Mouse (Mus musculus) embryonic fibroblast, embryonic 13.5 days (primary cell): ENCODE measurements at regions not wholly inside any gene's neighbourhood (a gene's known extent, or its start where the extent isn't known, plus 50 kb on each side); places are given as distances from the start of the nearest gene placed in this dataset.

Source experiments
- H3K27ac ChIP-seq: 2 replicates; pipeline ENCODE4 v1.5.1; 2012; ENCODE audit warnings: low read length, control low read depth, inconsistent platforms; ENCODE audit not compliant: insufficient read depth
- H3K4me1 ChIP-seq: 2 replicates; pipeline ENCODE4 v1.6.1; 2011; ENCODE audit warnings: low read length; ENCODE audit not compliant: control insufficient read depth, insufficient read depth
- H3K4me3 ChIP-seq: 2 replicates; pipeline ENCODE4 v1.5.1; 2011; ENCODE audit warnings: mild to moderate bottlenecking, control low read depth, low read length; ENCODE audit not compliant: insufficient read depth
- CTCF ChIP-seq: IDR thresholded peaks from 2 replicates; pipeline ENCODE4 v1.5.1; 2011; ENCODE audit warnings: mild to moderate bottlenecking, control low read depth, low read length, moderate library complexity, borderline replicate concordance; ENCODE audit not compliant: insufficient read depth
- POLR2A ChIP-seq: IDR thresholded peaks from 2 replicates; pipeline ENCODE4 v1.6.1; 2011; ENCODE audit warnings: low read depth, mild to moderate bottlenecking, control low read depth, low read length, moderate library complexity

DNA sequence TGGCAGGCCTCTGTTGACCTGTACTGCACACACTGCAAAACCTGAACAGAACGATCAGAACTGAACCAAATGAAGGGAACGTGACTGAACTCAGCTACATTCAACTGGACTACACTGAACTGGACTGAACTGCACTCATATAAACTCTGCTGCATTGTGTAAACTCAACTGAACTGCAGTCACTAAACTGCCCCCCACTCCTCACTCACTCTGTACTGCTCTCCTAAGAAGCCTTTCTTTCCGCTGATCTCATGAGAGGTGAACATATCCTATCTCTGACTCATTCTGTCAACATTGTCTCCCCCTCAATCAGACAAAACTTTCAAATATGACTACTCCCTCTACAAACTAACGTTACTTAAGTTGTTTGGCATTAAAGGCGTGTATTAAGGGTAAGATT lies 324.5 kb upstream of the Cdh9 start:
- H3K27ac ChIP-seq: peak overlapping the region; percentile 73
- no peak overlapping the region for H3K4me3 ChIP-seq
- peaks cover 4% of the 10 kb centered on the region; the same call in 1 of the 2 replicates for H3K4me1 ChIP-seq
- TF ChIP-seq CTCF (no peak), POLR2A (no peak)

DNA sequence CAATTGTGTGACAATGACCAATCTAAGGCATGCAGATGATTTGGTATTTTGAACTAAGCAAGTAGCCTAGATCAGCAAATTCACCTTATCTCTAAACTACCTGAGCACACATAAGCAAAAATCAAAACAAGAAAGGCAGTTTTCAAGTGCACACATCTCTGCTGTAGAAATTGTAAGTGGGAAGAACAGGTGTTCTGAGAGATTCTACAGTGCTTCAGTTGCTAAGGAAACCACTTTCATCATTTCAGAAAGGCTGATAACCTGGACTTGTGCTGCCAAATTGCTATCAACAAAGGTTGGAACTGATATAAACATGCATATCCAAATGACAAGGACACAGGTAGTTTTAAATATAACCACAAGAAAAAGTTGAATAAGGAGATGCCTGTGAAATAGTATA lies 322.4 kb upstream of the Cdh9 start:
- Histone ChIP-seq H3K27ac (no peak overlapping the region), H3K4me1 (peaks cover 4% of the 10 kb centered on the region; the same call in 1 of the 2 replicates), H3K4me3 (no peak overlapping the region)
- TF ChIP-seq POLR2A (no peak), CTCF (no peak)

DNA sequence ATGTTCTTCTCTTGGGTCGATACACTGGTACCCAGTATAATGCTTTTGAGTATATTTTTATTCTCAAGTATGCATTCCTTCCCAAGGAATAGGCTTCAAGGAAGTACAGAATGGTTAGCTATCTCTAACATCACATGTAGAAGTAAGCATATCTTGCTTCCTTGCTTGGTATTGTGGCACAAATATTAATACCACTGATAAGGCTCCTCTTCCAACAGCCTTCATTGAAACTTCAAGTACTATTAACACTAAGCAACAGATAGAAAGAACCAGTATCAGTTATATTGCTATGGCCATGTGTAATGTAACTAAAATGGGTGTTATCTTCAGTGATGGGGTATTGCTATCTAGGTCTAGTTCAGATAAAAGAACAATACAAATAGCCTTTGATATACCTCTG lies 316.9 kb upstream of the Cdh9 start:
- no peak for TF ChIP-seq POLR2A
- TF ChIP-seq CTCF: no peak
- no peak overlapping the region for H3K27ac ChIP-seq
- H3K4me1 ChIP-seq: no peaks in the 10 kb centered on the region
- no peak overlapping the region for H3K4me3 ChIP-seq

DNA sequence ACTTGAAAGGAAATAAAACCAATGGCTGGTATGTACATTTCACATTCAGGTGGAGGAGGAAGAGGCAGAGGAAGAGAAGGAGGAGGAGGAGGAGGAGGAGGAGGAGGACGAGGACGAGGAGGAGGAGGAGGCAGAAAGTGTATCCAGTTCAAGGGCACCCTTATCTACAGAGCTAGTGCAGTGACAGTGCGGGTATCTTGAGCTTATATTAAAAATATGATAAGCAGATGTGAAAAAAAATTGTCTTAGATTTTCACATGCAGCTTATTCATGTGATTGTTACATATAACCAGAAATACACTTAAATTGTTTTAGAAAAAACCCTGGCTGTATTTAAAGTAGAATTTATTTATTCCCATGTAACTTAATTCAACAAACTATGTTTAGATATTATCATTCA lies 310.8 kb upstream of the Cdh9 start:
- H3K4me3 ChIP-seq: no peak overlapping the region
- no peaks in the 10 kb centered on the region for H3K4me1 ChIP-seq
- H3K27ac ChIP-seq: no peak overlapping the region
- TF ChIP-seq CTCF (no peak), POLR2A (no peak)

DNA sequence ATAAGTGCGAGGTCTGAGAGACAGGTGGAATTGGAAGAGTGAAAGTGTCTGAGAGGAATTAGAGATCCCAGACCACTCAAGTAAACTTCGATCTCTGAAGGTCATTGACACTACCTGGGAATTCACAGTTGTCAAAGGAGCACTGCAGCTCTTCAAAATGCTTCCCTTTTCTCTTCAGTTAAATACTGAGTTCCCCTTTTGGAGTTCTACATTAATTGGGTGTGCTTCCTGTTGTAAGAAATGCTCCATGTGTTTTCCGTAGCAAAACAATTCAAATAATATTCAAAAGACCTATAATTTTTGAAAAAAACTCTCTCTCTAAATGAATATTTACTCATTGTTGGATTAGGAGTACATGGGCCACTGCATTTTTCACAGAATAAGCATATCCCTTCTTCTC lies 305.5 kb upstream of the Cdh9 start:
- H3K27ac ChIP-seq: no peak overlapping the region
- H3K4me3 ChIP-seq: no peak overlapping the region
- no peak for TF ChIP-seq CTCF
- no peak for TF ChIP-seq POLR2A
- H3K4me1 ChIP-seq: no peaks in the 10 kb centered on the region

DNA sequence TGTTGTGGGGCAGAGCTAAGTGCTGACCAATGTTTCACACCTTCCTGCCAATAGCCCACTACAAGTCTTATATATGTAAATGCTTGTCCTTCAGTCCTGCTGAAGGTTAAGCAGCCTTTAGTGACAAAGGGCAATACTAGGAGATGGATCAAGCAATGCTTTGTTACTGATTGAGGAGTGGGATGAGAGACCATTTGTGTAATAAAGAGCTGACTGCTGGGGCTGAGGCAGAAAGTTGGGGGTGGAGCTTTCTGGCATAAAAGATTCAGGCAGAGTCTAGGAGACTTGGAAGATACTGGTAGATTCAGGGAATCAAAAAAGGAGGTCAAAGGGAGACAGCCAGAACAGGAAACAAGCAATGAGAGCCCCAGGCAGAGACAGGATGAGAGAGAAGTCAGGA lies 281.9 kb upstream of the Cdh9 start:
- Histone ChIP-seq H3K4me3 (no peak overlapping the region), H3K4me1 (no peaks in the 10 kb centered on the region), H3K27ac (no peak overlapping the region)
- TF ChIP-seq POLR2A: no peak
- TF ChIP-seq CTCF: no peak

DNA sequence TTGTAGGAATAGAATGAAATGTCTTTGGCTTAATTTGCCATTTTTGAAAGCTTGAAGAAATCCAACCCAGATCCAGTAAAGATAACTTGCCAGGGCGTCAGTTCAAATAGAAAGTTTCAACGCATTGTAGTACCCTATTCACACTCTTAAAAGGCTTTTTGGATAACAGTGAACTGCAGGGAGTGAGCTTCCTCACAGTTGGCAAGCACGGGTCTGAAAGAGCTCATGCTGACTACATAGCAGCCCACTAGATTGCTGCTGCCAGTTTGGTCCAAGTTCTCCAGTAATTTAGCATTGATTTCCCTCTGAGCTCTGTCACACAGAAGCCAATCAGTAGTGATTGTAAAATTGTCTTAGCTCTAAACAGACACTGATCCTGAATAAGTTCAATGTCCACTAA lies 237.3 kb upstream of the Cdh9 start:
- H3K27ac ChIP-seq: no peak overlapping the region
- H3K4me1 ChIP-seq: no peaks in the 10 kb centered on the region
- H3K4me3 ChIP-seq: no peak overlapping the region
- no peak for TF ChIP-seq POLR2A
- no peak for TF ChIP-seq CTCF

DNA sequence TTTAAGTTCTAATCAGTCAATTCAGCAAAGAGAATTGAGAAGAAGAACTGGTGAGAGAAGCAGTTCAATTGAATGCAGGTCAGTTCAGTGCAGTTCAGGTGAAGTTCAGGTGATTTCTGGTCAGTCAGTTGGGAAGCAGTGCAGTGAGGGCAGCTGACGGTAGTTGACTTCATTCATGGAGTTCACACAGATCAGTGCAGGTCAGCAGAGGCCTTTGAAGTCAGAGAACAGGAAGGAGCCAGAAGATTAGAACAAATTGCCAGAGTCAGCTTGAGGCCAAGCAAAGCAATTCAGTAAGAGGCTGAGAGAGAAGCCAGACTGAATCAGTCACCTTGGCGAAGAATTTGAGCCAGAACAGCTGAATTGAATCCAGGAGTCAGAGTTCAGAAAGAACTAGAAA lies 235.7 kb upstream of the Cdh9 start:
- Histone ChIP-seq H3K4me3 (no peak overlapping the region), H3K4me1 (no peaks in the 10 kb centered on the region), H3K27ac (no peak overlapping the region)
- TF ChIP-seq CTCF (no peak), POLR2A (no peak)

DNA sequence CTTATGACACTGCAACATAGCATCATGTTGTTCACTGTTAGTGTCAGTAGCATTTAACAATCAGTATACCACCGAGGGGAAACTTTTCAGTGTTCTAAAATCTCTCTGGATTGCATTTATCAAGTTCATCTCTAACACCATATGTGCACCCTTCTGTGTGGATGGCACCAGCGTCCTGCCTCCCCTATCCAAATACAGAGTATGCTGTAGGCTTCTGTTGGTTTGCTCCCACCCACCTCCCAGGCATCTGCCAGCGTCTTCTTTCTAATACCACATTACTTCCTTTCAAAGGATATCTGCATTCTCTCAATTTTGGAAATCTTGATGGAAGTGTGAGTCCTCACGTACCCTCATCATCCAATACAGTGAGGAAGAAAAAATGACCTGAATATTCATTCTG lies 208.0 kb upstream of the Cdh9 start:
- H3K4me1 ChIP-seq: no peaks in the 10 kb centered on the region
- no peak overlapping the region for H3K27ac ChIP-seq
- TF ChIP-seq CTCF (no peak), POLR2A (no peak)
- H3K4me3 ChIP-seq: no peak overlapping the region

DNA sequence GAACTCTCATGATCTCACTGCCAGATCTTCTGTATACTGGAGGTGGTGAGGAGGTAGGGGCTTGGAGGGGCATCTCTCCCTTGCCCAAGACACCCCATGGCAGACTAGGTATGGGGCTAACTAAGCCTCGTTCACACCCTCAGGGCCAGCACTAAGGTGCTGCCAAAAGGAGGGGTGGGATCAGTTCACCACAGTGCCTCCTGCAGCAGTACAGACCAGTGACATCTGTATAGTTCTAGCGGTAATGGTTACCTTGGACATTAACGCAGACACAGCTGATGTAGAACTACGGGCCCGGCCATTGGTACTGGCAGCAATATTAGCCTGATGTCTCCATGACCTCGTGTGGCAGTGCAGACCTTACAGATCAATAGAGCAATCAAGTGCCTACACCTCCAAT lies 196.0 kb upstream of the Cdh9 start:
- Histone ChIP-seq H3K4me3 (no peak overlapping the region), H3K27ac (no peak overlapping the region), H3K4me1 (no peaks in the 10 kb centered on the region)
- TF ChIP-seq POLR2A (no peak), CTCF (no peak)

DNA sequence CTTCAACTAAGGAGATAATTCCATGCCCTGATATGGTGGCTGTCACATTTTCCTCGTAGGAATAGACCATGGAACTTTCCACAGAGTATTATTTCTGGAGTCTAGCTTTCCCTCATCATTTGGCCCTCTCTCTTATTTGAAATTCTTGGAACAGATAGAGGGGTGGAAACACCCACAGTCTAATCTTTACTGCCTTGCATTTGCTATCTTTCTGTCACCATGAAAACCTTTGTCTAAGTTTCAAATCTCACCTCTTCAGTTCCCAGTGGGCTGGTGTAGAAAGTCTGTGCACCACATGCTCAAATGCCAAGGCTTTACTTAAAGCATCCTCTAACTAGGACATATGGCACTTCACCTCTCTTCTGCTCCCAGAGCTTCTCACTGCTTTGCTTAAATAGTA lies 187.3 kb upstream of the Cdh9 start:
- Histone ChIP-seq H3K4me3 (no peak overlapping the region), H3K4me1 (no peaks in the 10 kb centered on the region), H3K27ac (no peak overlapping the region)
- no peak for TF ChIP-seq CTCF
- no peak for TF ChIP-seq POLR2A

DNA sequence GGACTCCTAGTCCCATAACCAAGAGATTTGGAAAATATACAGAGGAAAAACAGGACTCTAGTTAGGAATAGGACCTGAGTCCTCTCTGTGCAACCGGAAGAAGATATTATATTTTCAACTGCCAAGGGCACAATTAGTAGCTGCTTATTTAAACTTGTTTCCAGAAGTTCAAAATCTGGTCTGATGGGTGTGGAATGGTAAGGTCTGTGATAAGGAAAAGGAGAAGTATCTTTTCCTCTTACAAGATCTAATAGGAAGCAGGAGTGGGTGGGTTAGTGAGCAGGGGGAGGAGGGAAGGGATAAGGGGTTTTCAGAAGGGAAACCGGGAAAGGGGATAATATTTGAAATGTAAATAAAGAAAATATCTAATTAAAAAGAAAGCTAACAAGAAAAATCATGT lies 173.4 kb upstream of the Cdh9 start:
- Histone ChIP-seq H3K27ac (no peak overlapping the region), H3K4me1 (no peaks in the 10 kb centered on the region), H3K4me3 (no peak overlapping the region)
- TF ChIP-seq CTCF (no peak), POLR2A (no peak)

DNA sequence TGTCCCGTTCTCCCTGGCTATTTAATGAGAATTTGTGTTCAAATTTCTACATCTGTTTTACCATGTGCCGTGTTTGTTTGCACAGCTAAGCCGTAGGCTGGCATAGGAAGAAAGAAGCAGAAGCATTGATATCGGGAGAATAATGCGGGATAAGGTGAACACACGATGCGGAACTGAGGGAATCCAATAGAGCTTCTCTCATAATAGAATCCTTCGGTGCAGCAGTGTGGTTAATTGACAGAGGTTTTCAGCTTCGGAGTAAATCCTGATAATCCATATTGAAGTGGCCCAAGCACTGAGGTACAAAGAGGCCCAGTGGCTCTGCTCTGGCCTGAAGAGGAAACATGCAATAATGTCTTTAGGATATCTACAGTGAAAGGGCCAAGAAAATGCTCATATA lies 172.2 kb upstream of the Cdh9 start:
- no peak overlapping the region for H3K4me3 ChIP-seq
- no peaks in the 10 kb centered on the region for H3K4me1 ChIP-seq
- TF ChIP-seq POLR2A (no peak), CTCF (no peak)
- H3K27ac ChIP-seq: no peak overlapping the region
